Mouse (Mus musculus) brown adipose tissue, adult 24 weeks (tissue): Measurements from ENCODE around the gene Ifnab. TPM values are rescaled to one million over a fixed set of nuclear protein-coding genes. Genes with fewer than 3 reads are reported as not detected.
A peak's percentile ranks its signal among the peaks of the same experiment; 100 is the strongest.

Source experiments
- H3K27ac ChIP-seq: fragments of 200-500 bp; replicated peaks from 2 replicates; pipeline ENCODE4 v1.5.1; 2012; ENCODE audit warnings: low read depth, mild to moderate bottlenecking, low read length
- H3K4me1 ChIP-seq: fragments of 200-500 bp; 2 replicates; pipeline ENCODE4 v1.6.1; 2012; ENCODE audit warnings: low read length, mixed read lengths; ENCODE audit not compliant: control insufficient read depth, insufficient read depth, insufficient read length
- H3K4me3 ChIP-seq: fragments of 200-500 bp; 2 replicates; pipeline ENCODE4 v1.5.1; 2012; ENCODE audit warnings: low read depth, mild to moderate bottlenecking, low read length, moderate library complexity; ENCODE audit not compliant: insufficient read depth
- polyA plus RNA-seq: library from polyadenylated mRNA; stranded (reverse); fragments of >200 nt; gene quantifications from 2 replicates; pipeline ENCODE4 v1.2.4, GENCODE M21; 2012; ENCODE audit not compliant: missing spikeins, insufficient read depth, insufficient read length

The Ifnab gene
- not detected in 2 replicates for polyA plus RNA-seq

GRCm38 (mm10) chr4:88691259-88691658 is at the start of gene Ifnab:
Gene Ifnab, minus strand, starts transcription at chr4:88691359.
- Histone ChIP-seq H3K27ac (no peak within 1 kb of the TSS), H3K4me1 (no peaks in the 10 kb centered on the region), H3K4me3 (no peak within 1 kb of the TSS)

- Histone ChIP-seq H3K27ac (no peak overlapping the region), H3K4me1 (no peaks in the 10 kb centered on the region), H3K4me3 (no peak overlapping the region)
Measured at GRCm38 (mm10) chr4:88739036-88739435, 47.9 kb upstream of the Ifnab start.

- Histone ChIP-seq H3K27ac (no peak overlapping the region), H3K4me3 (no peak overlapping the region), H3K4me1 (no peaks in the 10 kb centered on the region)
Measured at GRCm38 (mm10) chr4:88738480-88738879, 47.3 kb upstream of the Ifnab start.

- Histone ChIP-seq H3K4me1 (no peaks in the 10 kb centered on the region), H3K4me3 (no peak overlapping the region), H3K27ac (no peak overlapping the region)
Measured at GRCm38 (mm10) chr4:88727324-88727723, 36.2 kb upstream of the Ifnab start.

GRCm38 (mm10) chr4:88726727-88727126 is 35.6 kb upstream of the Ifnab start:
- peak overlapping the region; percentile 8; the same call in 1 of the 2 replicates for H3K27ac ChIP-seq
- H3K4me1 ChIP-seq: no peaks in the 10 kb centered on the region
- no peak overlapping the region for H3K4me3 ChIP-seq

GRCm38 (mm10) chr4:88723497-88724090 is 32.4 kb upstream of the Ifnab start:
- H3K27ac ChIP-seq: no peak overlapping the region
- H3K4me3 ChIP-seq: no peak overlapping the region
- peaks cover 15% of the 10 kb centered on the region for H3K4me1 ChIP-seq

- peak within 1 kb of the TSS; percentile 100 for H3K27ac ChIP-seq
- peak within 1 kb of the TSS; percentile 96 for H3K4me3 ChIP-seq
- peaks cover 17% of the 10 kb centered on the region for H3K4me1 ChIP-seq
Measured at GRCm38 (mm10) chr4:88721791-88722721, 30.9 kb upstream of the Ifnab start, which contains the start of the genes Gm26566 and Klhl9. Gene Gm26566, plus strand, starts transcription at chr4:88721805. Gene Klhl9, minus strand, starts transcription at chr4:88722465.

GRCm38 (mm10) chr4:88718715-88719114 is 27.6 kb upstream of the Ifnab start:
- Histone ChIP-seq H3K27ac (no peak overlapping the region), H3K4me1 (peaks cover 17% of the 10 kb centered on the region), H3K4me3 (peak overlapping the region; percentile 45; the same call in 1 of the 2 replicates)

GRCm38 (mm10) chr4:88715059-88715458 is 23.9 kb upstream of the Ifnab start:
- Histone ChIP-seq H3K4me3 (no peak overlapping the region), H3K4me1 (peaks cover 6% of the 10 kb centered on the region), H3K27ac (no peak overlapping the region)

GRCm38 (mm10) chr4:88714281-88714680 is 23.1 kb upstream of the Ifnab start:
- no peak overlapping the region for H3K27ac ChIP-seq
- H3K4me3 ChIP-seq: no peak overlapping the region
- H3K4me1 ChIP-seq: peaks cover 4% of the 10 kb centered on the region

GRCm38 (mm10) chr4:88707128-88707826 is 16.1 kb upstream of the Ifnab start:
- H3K27ac ChIP-seq: 0 out of 2 replicates have a peak overlapping the region, but pooled peaks have one; percentile 20
- peaks cover 7% of the 10 kb centered on the region for H3K4me1 ChIP-seq
- no peak overlapping the region for H3K4me3 ChIP-seq

GRCm38 (mm10) chr4:88705924-88706323 is 14.8 kb upstream of the Ifnab start:
- Histone ChIP-seq H3K4me1 (peaks cover 7% of the 10 kb centered on the region), H3K4me3 (no peak overlapping the region), H3K27ac (no peak overlapping the region)

- Histone ChIP-seq H3K4me1 (no peaks in the 10 kb centered on the region), H3K27ac (no peak overlapping the region), H3K4me3 (no peak overlapping the region)
Measured at GRCm38 (mm10) chr4:88699301-88699700, 8.1 kb upstream of the Ifnab start.

- Histone ChIP-seq H3K4me1 (no peaks in the 10 kb centered on the region), H3K27ac (no peak overlapping the region)
Measured at GRCm38 (mm10) chr4:88698781-88699180, 7.6 kb upstream of the Ifnab start.

GRCm38 (mm10) chr4:88697753-88698152 is 6.6 kb upstream of the Ifnab start:
- no peak overlapping the region for H3K27ac ChIP-seq
- H3K4me3 ChIP-seq: no peak overlapping the region
- no peaks in the 10 kb centered on the region for H3K4me1 ChIP-seq

More at GRCm38 (mm10) chr4:88698781-88699180, 7.6 kb upstream of the Ifnab start:
- H3K4me3 ChIP-seq: no peak overlapping the region
